Mouse (Mus musculus): ENCODE measurements around the gene Ccn2.

GRCm38 (mm10) chr10:24590546-24590945, 4.7 kb upstream of the Ccn2 start:
- TF ChIP-seq POLR2A (IDR thresholded peaks at IDR 0.05; ENCODE audit: borderline replicate concordance, extremely low read depth, low read depth, low read length) (no peak), CTCF (IDR thresholded peaks at IDR 0.05; ENCODE audit: insufficient read depth, low read length) (no peak)

All from lung, adult 2 months (tissue).